Mouse (Mus musculus) bone marrow, adult 2 months (tissue): Measurements from ENCODE around the gene Trp53tg5. TPM values are rescaled to one million over a fixed set of nuclear protein-coding genes. Genes with fewer than 3 reads are reported as not detected.

ENCODE experiments used
- H3K27ac ChIP-seq: fragments of 200-500 bp; 2 replicates; pipeline ENCODE4 v1.5.1; 2012; ENCODE audit warnings: low read depth, mild to moderate bottlenecking, control low read depth, inconsistent platforms, low read length; ENCODE audit not compliant: control insufficient read depth, poor library complexity, insufficient read depth
- H3K4me1 ChIP-seq: fragments of 200-500 bp; 2 replicates; pipeline ENCODE4 v1.6.1; 2011; ENCODE audit warnings: low read length; ENCODE audit not compliant: control insufficient read depth, insufficient read depth
- H3K4me3 ChIP-seq: fragments of 200-500 bp; replicated peaks from 2 replicates; pipeline ENCODE3; 2011; ENCODE audit warnings: mild to moderate bottlenecking, low read depth, low read length, control low read depth; ENCODE audit not compliant: control insufficient read depth
- CTCF ChIP-seq: fragments of 200-500 bp; IDR thresholded peaks from 2 replicates; pipeline ENCODE4 v1.5.1; 2011; ENCODE audit warnings: low read length, control low read depth; ENCODE audit not compliant: control insufficient read depth, insufficient read depth
- POLR2A ChIP-seq: fragments of 200-500 bp; IDR thresholded peaks from 2 replicates; pipeline ENCODE4 v1.6.1; 2011; ENCODE audit warnings: low read depth, mild to moderate bottlenecking, control low read depth, low read length, borderline replicate concordance; ENCODE audit not compliant: control insufficient read depth
- WGBS: fragments of 180-500 bp; shearing (Covaris S2); methylation state at CpG from one replicate; pipeline ENCODE4 v1.1.7; 2018; 5-methylcytosine and 5-hydroxymethylcytosine counted together
- polyA plus RNA-seq: library from polyadenylated mRNA; stranded (reverse); fragments of >200 nt; gene quantifications from 2 replicates; pipeline ENCODE4 v1.2.4, GENCODE M21; 2011; ENCODE audit warnings: low replicate concordance; ENCODE audit not compliant: missing spikeins, insufficient read depth, insufficient read length

The Trp53tg5 gene
- polyA plus RNA-seq, 1 experiment: not detected

- Histone ChIP-seq H3K4me3 (no peak overlapping the region), H3K4me1 (peaks cover 2% of the 10 kb centered on the region; the same call in 1 of the 2 replicates), H3K27ac (no peak overlapping the region)
Measured at GRCm38 (mm10) chr2:164457942-164458341, 15.6 kb downstream of the Trp53tg5 start.

DNA sequence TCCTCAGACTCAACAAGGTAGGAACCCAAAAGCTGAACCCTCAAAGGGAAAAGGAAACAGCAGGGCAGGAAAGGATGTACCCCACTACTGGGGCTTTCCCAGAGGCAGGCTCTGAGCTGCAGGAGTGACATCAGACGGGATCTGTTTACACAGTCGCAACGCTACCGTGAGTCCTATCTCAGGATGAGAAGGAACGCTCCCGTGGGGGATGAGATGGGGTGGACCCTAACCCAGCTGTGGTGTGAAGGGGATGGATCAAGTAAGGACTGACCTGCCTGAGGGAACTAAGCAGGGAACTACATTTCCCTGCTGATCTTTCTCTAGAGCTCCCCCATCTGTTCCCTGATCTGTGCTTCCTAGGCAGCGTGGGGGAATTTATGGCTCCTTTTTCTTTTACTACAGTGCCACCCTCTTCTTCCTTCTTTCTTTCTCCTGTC is 16.6 kb downstream of the Trp53tg5 start, which contains the start of gene Sys1:
TSS of gene Sys1 (plus strand) at position 101 of the 437 bp plus-strand sequence.
- Histone ChIP-seq H3K27ac (no peak within 1 kb of the TSS), H3K4me3 (peak within 1 kb of the TSS; percentile 9), H3K4me1 (peaks cover 2% of the 10 kb centered on the region; the same call in 1 of the 2 replicates)
- no peak for TF ChIP-seq POLR2A
- no peak for TF ChIP-seq CTCF
- 8% methylated on average over 7 of the region's 7 CpGs for WGBS

More at GRCm38 (mm10) chr2:164457942-164458341, 15.6 kb downstream of the Trp53tg5 start:
- 35% methylated on average over 7 of the region's 7 CpGs for WGBS
- TF ChIP-seq CTCF (no peak), POLR2A (no peak)

- TF ChIP-seq CTCF (no peak), POLR2A (no peak)
- WGBS: 72% methylated on average over 1 of the region's 1 CpGs
- H3K4me3 ChIP-seq: no peak overlapping the region
Measured at GRCm38 (mm10) chr2:164456413-164456812, 17.1 kb downstream of the Trp53tg5 start.

GRCm38 (mm10) chr2:164455421-164456190 is 17.9 kb downstream of the Trp53tg5 start:
- TF ChIP-seq CTCF (no peak), POLR2A (no peak)
- WGBS: 63% methylated on average over 6 of the region's 6 CpGs
- Histone ChIP-seq H3K4me3 (no peak overlapping the region), H3K27ac (no peak overlapping the region), H3K4me1 (peaks cover 2% of the 10 kb centered on the region; the same call in 1 of the 2 replicates)

More at GRCm38 (mm10) chr2:164456413-164456812, 17.1 kb downstream of the Trp53tg5 start:
- H3K27ac ChIP-seq: no peak overlapping the region
- H3K4me1 ChIP-seq: peaks cover 2% of the 10 kb centered on the region; the same call in 1 of the 2 replicates

DNA sequence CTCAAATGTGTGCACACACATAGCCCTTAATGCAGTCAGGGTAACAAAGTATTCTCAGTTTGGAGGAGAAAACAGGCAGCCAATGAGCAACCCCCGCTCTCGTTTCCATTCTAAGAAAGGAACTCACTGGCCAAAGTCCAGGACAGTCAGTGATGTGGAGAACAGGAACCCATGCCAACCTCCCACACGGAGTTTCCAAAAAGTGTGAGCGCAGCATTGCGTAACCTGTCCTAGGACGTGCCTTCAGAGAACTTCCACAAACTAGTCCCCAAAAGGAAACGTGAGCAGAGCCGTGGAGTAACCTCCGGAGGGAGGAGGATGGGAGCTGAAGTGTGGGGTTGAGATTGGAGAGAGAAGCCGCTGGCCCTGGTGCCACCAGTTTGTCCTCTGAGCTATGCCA is 18.7 kb downstream of the Trp53tg5 start:
- H3K27ac ChIP-seq: no peak overlapping the region
- TF ChIP-seq CTCF: no peak
- no peak for TF ChIP-seq POLR2A
- WGBS: 33% methylated on average over 10 of the region's 10 CpGs
- peaks cover 2% of the 10 kb centered on the region; the same call in 1 of the 2 replicates for H3K4me1 ChIP-seq
- H3K4me3 ChIP-seq: no peak overlapping the region

DNA sequence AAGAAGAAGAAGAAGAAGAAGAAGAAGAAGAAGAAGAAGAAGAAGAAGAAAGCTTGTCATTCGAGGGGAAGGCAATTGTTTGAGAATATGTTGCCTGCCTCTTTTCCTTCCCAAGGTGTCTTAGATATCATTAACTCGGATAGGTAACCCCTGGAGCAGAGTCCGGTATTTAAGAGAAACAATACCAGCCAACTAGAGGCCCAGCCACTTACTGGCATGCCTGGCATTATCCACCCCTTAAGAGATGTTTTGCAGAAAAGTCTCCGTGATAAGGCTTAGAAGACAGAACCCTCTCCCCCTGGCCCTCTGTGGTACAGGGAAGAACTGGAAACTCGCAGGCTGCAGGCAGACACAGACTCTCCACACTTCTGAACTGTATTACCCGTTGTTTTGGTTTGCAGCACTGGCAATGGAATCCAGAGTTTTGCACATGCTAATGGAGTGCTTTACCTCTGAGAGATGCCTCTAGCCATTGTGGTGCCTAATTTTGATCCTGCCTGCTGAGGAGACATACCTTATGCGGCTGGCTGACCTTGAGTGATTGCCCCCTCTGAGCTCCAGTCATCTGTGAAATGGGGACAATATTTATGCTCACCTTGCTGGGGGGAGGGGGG is 19.5 kb downstream of the Trp53tg5 start:
- WGBS: 70% methylated on average over 7 of the region's 7 CpGs
- peaks cover 2% of the 10 kb centered on the region; the same call in 1 of the 2 replicates for H3K4me1 ChIP-seq
- no peak overlapping the region for H3K27ac ChIP-seq
- TF ChIP-seq CTCF (no peak), POLR2A (no peak)
- no peak overlapping the region for H3K4me3 ChIP-seq

DNA sequence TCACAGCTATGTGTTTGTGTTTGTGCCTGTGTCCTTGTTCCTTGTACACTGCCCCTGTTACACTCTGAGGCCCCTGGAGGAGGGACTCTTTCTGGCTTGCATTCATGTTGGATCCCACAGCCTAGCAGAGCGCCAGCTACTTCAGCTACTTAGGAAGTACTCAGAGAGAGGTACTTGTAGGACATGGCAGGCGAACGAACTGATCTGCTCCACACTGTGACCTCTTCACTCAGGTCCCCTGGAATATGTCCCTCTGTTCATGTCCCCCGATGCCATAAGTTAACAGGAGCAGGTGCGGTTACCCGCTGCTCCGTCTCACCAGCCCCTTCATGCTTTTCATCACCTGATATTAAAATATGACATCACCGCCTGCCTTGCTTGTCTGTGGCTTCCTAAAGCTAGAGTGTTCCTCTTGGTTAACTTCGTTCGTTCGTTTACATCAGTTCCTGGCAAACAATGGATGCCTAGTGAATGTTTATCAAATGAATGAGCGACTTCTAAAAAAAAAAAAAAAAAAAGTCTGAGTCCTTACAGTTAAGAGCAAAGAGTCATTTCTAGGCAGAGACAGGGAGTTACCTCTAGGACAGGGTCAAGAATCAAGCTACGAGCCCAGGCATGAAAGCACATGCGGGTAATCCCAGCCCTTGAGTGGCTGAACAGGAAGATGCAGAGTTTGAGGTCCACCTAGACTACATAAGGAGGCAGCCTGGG is 20.3 kb downstream of the Trp53tg5 start:
- WGBS: 73% methylated on average over 14 of the region's 14 CpGs
- no peaks in the 10 kb centered on the region; the same call in 1 of the 2 replicates for H3K4me1 ChIP-seq
- no peak overlapping the region for H3K27ac ChIP-seq
- no peak overlapping the region for H3K4me3 ChIP-seq
- no peak for TF ChIP-seq POLR2A
- no peak for TF ChIP-seq CTCF

DNA sequence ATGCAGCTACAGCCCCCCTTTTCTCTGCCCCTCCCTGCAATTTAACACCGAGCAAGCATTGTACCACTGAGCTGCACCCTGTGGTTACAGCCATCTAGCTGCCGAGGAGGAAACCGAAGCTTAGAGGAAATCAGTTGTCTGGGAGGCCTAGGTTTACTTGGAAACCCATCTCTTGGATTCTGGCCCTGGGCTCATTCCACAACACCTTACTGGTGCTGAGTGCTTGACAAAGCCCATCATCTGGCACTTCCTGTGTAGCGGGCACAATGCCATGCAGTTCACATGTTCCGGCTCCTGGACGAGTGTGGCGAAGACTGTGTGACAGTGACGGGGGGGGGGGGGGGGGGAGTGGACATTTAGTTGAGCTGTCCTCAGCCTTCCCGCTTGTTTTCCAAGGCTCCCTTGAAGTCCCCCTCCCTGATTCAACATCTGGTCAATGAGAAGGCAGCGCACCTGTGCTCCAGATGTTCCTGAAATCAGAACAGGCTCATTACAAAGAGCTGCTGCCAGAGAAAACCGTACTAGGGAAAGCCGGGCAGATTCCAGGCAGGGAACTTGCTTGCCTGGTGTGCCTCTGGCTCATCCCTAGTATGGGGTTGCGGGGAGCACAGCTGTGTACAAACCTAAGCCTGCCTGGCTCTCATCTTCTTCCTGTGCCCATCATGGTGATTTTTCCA is 21.4 kb downstream of the Trp53tg5 start:
- no peak overlapping the region for H3K27ac ChIP-seq
- TF ChIP-seq POLR2A: no peak
- no peak for TF ChIP-seq CTCF

More for the DNA sequence above, 21.4 kb downstream of the Trp53tg5 start:
- no peaks in the 10 kb centered on the region; the same call in 1 of the 2 replicates for H3K4me1 ChIP-seq
- WGBS: 36% methylated on average over 13 of the region's 13 CpGs
- H3K4me3 ChIP-seq: no peak overlapping the region
